Mouse (Mus musculus) adrenal gland, postnatal 25 days (tissue): Measurements from ENCODE around the gene Gpr88. TPM values are rescaled to one million over a fixed set of nuclear protein-coding genes. Genes with fewer than 3 reads are reported as not detected.
A peak's percentile ranks its signal among the peaks of the same experiment; 100 is the strongest.
"Not testable (repeated sequence)": the region's sequence is repeated elsewhere in the genome, so short reads cannot be mapped to it uniquely, and the experiment has no call there.

Experiments
- DNase-seq: peaks from one replicate; pipeline ENCODE4 v3.0.0; 2021; ENCODE audit warnings: mixed read lengths
- total RNA-seq: library from RNA; stranded (reverse); gene quantifications from 2 replicates; pipeline ENCODE4 v1.2.3, GENCODE M21; 2021

Gene Gpr88
- total RNA-seq, 1 experiment from 2014 or later: 0.39 TPM

DNA sequence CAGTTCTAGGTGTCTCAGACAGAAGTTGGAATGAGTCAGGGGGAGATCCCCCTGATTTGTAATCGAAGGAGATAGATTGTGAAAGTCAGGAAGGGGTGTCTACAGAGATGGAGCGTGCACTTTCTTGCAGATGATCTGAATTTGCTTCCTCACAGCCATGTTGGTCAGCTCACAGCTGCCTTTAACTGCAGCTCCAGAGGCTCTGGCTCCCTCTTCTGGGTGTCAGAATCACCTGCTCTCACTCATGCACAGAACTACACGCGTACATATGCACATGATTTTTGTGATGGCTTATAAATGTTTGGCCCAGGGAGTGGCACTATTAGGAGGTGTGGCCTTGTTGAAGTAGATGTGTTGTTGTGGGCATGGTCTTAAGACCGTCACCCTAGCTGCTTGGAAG lies 15.8 kb downstream of the Gpr88 start:
- no peak for DNase-seq

DNA sequence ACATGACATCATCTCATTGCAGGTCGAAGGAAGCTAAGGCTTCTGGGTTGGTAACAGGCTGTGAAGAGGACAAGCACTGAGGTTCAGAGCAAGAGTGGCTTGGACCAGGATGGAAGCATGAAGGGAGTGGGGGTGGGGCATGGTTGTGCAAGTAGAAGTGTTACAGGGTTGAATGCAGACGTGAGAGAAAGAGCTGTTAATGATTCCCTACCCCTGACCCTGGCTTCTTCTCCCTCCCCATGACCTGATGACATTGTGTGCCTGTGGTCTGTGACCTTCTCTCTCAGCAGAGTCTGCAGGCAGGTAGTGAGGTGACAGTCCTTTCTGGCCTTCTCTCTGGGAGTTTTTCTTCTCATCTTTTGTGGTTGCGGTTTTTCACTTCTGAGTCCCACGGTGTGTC lies 16.4 kb downstream of the Gpr88 start:
- DNase-seq: no peak

DNA sequence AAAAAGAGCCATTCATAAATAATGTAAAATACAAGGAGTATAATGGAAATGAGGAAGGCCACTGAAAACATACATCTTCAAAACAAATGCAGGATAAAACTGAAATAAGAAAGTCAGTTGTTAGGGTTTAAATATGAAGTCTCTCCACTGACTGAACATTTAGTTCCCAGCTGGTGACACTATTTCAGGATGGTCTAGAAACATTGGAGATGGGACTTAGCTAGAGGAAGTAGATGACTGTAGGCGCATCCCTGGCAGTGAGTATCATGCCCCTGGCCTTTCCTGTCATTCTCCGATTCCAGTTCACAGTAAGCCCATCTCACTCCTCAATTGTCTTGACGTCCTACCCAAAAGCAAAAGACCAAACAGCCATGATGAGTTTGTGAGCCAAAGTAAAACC lies 19.8 kb downstream of the Gpr88 start:
- DNase-seq: no peak

DNA sequence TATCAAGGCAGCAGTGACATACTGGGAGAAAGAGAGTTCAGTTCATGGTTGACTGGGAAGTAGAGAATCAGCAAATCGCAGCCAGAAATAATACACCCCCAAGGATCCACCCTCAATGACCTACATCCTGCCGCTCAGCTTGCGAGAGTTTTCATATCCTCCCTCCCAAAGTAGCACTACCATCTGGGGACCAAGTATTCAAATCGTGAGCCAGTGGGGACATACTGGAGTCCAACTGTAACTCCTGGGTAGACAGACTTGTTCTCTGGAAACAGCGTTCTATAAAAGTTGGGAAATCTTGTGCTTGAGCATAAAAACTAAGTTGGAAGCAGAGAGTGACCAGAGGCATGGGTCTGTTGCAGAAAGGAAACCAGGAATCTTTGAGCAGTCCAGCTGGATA lies 20.5 kb downstream of the Gpr88 start:
- no peak for DNase-seq

DNA sequence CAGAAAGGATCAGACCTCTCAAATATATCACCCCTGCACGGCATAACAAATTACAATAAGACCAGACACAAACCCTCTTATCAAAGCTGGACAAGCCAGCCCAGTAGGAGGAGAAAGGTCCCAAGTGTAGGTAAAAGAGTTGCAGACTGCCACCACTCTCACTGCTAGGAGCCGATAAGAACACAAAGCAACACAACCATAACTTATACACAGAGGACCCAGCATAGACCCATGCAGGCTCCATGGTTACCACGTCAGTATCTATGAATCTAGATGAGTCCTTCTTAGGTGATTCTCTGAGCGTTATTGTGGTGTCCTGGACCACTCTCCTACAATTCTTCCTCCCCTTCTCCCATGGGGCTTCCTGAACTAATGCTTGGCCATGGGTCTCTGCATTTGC lies 24.0 kb downstream of the Gpr88 start:
- no peak for DNase-seq

DNA sequence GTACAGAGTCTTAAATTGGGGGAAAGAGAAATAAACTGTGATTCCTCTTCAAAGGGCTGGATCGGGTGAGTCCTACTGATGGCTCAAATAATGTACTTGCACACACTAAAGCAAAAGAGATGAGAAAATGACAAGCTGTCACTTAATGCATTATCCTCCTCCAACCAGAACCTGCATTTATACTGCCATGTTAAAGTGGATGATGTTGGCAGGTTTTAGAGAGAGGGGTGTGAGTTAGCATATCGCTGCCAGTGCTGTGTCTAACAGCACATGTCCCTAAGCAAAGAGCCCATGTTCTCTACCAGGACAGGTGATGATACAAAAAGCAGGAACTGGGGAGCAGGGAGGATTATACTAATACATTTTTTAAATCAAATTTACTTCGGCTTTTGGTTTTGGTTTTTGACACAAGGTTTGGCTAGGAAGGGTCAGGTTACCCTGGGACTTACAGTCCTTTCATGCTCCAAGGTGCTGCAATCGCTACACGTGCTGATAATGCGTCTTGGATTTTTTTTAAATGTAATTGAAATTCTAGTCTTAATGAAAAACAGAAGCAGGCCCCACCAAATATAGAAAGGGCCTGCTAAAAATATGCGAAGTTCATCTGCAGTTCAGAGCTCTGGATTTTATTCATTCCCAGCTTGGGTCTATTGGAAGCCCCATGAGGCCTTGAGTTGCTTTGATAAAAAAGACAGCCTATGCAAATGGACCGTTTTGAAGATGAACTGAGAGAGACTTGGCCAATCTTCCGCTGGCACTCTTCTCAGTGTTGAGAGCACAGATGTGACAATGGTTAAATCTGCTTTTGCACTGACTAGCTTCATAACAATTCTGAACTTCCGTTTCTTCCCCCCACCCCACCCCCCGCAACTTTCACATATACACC lies 24.7 kb downstream of the Gpr88 start:
- no peak for DNase-seq

DNA sequence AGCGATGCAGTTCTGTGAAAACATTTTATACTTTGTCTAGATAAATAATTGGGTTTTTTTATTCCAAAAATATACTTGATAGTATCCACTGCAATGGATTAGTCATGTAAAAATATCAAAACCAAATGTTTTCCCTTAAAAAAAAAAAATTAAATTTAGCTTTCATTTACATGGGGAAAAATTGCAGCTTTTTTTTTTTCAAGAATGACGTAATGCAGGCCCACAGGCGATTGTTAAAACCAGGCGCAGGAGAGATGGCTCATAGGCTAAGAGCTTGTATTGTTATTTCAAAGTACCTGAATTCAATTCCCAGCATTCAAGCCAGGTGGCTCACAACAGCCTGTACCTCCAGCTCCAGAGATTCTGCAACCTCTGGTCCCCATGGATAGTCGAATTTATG lies 25.9 kb downstream of the Gpr88 start:
- no peak for DNase-seq

DNA sequence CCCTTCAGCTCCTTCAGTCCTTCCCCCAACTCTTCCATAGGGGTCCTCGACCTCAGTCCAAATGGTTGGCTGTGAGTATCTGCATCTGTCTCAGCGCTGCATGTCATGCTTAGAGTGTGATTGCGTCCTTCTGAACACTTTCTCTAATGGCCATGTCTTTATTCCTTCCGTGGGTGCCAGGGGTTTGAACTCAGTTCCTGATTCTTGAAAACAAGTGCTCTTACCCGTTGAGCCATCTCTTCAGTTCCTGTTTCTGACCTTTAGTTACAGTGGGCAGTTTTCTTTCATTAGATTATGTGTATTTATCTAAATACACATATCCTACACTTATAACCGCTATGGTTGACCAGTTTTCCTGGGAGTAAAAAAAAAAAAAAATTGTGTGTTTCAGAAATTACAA lies 26.4 kb downstream of the Gpr88 start:
- DNase-seq: no peak

DNA sequence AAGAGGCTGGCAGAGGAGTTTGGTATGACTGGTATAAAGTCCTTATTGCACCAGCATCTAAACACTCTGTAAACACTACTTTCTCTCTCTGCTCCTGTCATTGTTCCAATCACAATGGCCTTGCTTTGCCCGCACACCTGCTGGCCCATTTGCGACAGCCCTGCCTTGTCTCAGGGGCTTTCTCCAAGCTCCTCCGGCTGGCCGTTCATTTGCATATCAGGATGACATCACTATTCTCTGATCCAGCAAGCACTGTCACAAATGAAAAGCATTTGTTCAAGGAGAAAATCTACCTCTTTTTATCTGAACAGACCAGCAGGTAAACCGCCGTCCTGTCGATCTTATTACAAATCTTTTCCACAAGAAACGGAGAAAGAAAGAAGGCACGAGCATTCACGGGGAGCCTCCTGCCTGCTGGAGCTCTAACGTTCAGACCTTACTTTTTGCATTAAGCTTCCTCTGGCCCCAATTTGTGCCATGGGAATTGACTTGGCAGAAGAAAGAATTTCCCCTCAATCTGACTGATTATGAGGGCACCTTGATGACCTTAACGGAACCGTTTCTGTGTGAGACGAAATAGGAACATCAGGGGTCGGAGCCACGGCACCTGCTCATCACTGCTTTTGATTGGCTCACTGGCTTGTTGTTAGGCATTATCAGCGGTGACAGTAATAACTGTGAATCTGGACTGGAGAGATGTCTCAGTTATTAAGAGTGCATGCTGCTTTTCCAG lies 30.6 kb downstream of the Gpr88 start:
- DNase-seq: peak; percentile 18

DNA sequence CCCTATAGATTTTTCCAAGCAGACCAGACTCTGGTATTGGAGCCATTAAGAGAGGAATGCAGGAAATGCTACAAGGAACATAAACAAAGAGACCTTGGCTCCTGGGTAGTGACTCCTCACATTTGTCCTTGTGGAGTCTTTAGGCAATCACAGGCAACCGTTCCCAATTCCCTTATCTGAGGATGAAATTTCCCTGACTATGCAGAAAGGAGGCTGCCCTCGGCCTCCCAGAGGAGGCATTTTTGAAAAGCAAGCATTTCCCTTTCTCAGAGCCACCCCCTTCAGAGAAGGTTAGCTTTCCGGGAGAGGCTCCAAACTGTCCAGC lies 31.7 kb downstream of the Gpr88 start:
- DNase-seq: peak; percentile 8

DNA sequence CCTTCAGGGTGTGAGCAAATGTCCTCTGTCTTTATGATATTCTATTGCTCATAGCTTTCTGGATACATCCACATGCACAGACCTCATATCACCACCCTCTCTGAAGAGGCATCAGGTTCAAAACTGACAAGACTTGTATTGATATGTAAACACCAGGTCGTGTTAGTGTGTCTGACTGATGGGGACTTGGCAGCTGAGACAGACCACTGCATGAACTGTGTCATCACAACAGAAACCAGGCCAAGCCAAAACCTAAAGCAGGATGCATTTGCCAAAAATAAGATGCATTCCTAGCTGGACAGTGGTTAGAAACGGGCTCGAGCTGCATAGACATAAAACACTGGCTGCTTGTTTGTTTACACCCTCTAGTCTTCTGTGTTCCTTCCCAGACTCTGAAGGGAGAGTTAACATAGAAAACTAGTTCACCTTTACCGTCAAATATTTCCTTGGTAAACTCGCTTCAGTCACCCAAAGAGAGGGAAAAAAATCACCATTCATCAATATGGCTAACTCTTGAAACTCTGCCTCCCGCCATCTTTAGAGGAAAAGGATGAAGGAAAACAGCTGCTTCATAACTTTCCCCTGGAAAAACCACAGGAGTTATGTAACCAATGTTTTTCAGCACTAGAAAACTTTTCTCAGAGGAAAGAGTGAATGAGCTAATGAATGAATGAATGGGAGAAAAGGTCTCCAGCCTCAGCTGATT lies 32.2 kb downstream of the Gpr88 start:
- no peak for DNase-seq

DNA sequence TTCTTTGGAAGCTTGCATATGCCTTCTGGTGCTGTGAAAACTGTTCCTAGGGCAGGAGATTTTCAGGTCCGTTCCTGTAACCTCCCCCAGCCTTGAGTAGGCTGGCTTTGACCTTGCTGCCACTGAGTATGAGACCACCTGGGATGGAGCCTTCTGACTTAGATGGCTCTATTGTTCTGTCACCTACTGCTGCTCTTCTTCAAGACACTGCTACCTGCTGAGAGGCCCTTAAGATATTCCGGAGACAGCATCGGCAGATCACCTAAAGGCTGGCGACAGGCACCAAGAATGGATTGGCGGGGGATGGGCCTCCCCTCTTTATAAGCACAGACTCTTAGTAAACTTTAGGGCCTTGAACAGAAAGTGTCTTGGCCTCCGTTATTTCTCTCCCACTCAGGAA lies 35.9 kb downstream of the Gpr88 start:
- not testable (repeated sequence) for DNase-seq

DNA sequence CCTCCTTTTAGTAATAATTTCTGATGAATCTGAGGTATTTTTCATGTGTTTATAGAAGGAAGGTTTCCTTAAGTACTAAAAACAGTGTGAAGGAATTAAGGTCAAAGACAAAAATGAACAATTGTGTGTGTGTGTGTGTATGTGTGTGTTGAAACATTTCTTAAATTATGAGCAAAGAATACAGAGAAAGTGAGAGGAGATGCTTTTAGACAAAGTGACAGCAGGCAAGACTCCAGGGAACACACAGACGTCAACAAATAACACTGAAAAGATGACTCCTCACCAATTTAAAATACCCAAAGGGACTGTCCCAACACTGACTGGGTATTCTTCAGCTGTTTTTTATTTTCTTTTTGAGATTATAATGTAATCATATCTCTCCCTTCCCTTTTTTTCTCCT lies 37.0 kb downstream of the Gpr88 start:
- no peak for DNase-seq

DNA sequence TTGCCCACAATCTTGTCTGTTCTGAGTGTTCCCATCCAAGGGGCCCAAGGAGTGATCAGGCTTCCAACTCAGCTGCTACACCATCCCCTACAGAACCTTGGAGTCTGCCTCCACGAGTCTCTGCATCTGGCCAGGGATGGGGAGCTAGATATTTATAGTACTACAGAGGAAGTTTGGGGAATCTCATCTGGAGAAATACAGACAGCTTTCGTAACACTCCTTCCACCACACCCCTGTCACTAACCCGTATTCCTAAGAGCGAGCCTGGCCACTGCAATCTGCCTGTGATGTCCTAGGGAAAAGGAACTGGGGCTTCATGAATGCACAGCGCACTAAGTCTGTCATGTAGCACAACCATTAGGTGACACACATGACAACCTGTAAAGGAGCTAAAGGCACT lies 41.7 kb downstream of the Gpr88 start:
- DNase-seq: no peak

DNA sequence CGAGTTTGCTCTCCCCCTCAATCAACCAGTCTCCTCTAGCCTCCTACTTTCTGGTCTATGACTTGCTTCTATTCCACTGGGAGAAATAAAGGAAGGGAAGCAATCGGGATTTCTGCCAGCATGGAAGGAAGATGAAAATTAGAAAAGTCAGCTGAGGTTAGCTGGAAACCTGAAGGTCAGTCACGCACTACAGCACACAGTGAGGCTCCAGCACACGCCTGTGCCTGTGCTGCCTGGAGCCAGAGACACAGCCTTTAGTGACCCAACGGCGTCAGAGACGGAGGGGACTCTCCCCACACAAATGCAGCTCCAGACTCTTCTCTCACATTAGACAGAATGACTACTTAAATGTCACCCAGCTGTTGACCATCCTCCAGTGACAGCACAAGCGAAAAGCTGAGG lies 42.6 kb downstream of the Gpr88 start:
- DNase-seq: no peak

DNA sequence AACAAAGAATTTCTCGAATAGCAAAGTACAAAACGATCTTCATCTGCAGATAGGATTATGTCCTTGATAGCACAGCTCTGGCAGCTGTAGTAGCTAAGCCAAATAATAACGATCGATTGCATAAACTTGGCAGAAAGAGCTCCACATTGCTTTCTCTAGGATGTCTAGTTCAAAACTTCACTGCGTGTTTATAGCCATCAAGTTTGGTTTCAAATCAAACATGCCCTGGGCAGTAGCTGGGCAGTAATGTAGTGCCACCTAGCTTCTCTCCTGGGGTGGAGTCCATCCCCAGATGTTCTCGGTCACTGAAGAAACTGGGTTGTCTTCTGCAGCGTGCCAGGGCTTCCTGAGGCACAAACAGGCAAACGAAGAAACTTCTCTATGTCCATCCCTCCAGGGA lies 44.1 kb downstream of the Gpr88 start:
- DNase-seq: no peak

DNA sequence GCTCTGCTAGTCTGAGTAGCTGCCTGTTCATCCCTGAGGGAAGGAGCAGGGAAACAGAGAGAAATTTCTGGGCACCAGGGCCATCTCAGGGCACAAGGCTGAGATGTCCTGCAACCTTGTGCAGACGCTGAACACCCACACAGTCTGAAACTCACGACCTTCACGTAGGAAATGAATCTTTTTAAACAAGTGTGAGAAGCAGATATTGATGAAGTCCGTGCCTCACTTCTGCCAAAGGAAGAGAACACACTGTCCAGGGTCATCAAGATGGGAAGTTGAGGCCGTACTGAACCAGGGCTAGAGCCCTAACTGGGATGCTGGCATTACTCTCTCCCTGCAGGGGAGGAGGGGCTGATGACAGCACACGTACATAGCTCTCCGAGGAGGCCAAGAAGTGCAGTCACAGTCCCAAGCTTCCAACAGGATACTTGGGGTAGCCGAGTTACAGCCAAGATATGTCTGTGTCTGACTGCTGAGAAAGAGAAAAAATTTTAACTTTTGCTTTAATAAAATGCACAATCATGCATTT lies 46.9 kb downstream of the Gpr88 start:
- DNase-seq: no peak

DNA sequence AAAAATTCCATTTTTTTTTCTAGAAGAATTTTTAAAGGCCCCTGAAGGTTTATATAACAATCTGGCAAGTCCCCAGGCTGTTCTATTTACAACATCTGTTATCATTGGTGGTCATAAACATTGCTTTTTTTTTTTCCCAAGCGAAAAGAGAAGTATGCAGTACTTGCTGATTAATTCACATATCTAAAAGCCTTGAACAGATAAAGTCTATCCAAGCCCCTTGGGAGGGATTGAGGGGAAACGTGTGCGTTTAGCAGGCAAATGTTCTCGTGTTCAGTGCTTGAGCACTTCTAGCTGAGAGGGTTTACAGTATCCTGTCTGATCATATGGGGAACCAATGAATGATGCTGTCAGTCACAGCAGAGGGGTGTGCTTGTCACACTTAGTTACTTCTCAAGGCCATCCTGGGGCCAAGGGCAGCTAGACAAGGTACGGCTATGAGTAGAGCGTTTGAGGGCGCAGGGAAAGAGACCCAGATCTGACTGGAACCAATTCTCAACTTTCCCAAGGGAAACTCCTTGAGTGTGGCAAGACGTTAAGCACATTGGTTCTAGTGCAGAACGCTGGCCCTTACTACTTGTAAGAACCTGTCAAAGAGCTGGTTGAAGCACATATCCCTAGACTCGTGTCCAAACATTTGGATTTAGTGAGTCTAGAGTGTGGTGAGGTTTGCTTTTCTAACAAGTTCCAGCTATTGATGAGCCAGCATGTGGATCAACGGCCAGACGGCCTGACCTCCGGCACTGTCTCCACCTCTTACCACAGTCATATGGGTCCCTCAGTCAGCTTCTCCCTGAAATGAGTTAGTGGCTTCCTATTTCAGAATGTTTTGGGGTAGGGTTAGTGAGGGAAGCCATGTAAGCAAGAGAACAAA lies 47.7 kb downstream of the Gpr88 start:
- no peak for DNase-seq

DNA sequence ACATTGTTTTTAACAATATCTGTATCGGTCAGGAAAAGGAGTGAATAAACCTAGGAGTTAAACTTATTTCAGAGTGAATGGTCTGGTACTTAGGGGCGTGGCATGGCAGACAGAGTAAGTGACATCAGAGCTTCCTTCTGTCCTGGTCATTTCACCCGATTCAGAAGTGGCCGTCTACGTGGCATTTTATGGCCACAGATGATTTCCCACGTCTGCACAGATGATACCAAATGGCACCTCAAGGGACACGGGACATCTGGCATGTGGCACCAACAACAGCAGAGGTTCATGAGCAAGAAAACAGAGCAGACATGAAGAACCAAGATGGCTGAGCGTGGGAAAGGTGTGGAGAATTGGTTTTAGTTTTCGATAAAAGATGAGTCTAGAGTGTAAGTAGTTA lies 48.7 kb downstream of the Gpr88 start:
- no peak for DNase-seq

DNA sequence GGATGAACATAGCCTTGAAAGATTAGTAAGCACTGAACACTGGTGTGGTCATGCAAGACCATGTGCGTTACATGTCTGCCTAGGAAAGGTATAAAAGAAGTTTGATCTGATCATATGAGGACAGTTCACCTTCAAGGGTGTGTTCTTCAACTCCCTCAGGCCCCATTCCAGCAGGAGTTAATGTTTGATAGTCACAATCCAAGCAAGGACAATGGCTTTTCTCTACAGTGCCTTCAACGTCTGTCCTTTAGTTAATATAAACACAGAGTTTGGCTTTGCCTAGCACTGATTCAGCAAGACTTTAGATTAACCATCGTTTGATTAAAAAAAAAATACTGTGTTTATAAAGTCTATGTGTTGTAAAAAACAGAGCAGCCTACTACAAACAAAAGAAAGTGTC lies 49.4 kb downstream of the Gpr88 start:
- no peak for DNase-seq

DNA sequence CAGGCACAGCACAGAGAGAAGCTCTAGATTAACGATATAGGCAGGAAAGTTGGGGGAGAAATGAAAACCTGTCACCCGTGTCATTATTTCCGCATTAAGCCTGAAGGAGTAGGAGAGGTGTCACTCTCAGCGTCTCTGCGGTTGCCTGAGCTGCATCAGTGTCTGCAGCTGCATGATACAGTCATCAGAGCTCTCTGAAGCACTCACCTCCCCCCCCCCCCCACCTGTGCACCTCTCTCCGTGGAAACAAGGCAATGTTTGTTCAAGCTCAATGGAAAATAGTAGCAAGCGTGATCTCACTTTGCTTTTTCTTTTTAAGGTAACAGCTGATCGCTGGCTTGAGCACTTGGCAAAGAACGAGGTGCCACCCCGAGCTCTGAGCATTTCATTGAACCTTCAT lies 53.2 kb downstream of the Gpr88 start:
- DNase-seq: no peak
